Mouse (Mus musculus): ENCODE data around the gene Irx6.

DNA sequence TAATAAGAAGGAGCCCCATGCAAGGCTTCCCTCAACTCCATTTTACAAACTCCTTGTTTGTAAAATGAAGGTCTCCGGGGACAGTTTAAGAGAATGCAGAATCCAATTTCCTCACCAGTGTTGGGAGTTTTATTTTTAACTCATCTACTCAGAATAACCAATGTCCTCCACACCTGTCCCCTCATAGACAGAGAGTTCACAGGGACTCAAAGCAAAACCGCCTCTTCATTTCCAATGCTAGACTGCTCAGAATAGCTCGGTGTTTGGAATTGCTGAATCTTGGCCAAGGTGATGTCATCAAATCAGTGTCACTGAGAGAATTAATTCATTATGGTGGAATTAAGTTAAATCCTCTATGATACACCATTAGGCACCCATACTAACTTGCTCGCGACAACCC lies 44.0 kb downstream of the Irx6 start:
- TF ChIP-seq CTCF (IDR thresholded peaks at IDR 0.05; ENCODE audit: low read depth) (no peak), EP300 (optimal IDR thresholded peaks at IDR 0.05) (no peak)
